Mouse (Mus musculus) liver, adult 2 months (tissue): ENCODE measurements around the gene Cemip2. TPM values are rescaled to one million over a fixed set of nuclear protein-coding genes. Genes with fewer than 3 reads are reported as not detected.

Experiments
- DNase-seq: peaks from one replicate; pipeline ENCODE4 v3.0.0-alpha.2; 2011; ENCODE audit warnings: low read depth, low spot score; ENCODE audit errors: extremely low read depth
- H3K27ac ChIP-seq: fragments of 200-500 bp; replicated peaks from 2 replicates; pipeline ENCODE4 v1.5.1; 2012; ENCODE audit warnings: low read depth, mild to moderate bottlenecking, control low read depth, inconsistent platforms, low read length; ENCODE audit not compliant: insufficient read depth
- H3K27me3 ChIP-seq: fragments of 200-500 bp; 2 replicates; pipeline ENCODE4 v1.6.1; 2012; ENCODE audit warnings: mild to moderate bottlenecking, moderate library complexity, low read length, inconsistent platforms; ENCODE audit not compliant: control insufficient read depth, insufficient read depth
- H3K36me3 ChIP-seq: fragments of 200-500 bp; 2 replicates; pipeline ENCODE4 v1.6.1; 2012; ENCODE audit warnings: low read length, inconsistent platforms; ENCODE audit not compliant: control insufficient read depth, insufficient read depth
- H3K4me1 ChIP-seq: fragments of 200-500 bp; 2 replicates; pipeline ENCODE4 v1.6.1; 2011; ENCODE audit warnings: low read length; ENCODE audit not compliant: control insufficient read depth, insufficient read depth
- H3K4me3 ChIP-seq: fragments of 200-500 bp; 2 replicates; pipeline ENCODE4 v1.5.1; 2011; ENCODE audit warnings: low read depth, mild to moderate bottlenecking, control low read depth, low read length, moderate library complexity; ENCODE audit not compliant: insufficient read depth
- H3K79me2 ChIP-seq: fragments of 200-500 bp; 2 replicates; pipeline ENCODE4 v1.6.1; 2012; ENCODE audit warnings: inconsistent platforms, mild to moderate bottlenecking, low read length, moderate library complexity; ENCODE audit not compliant: control insufficient read depth, insufficient read depth
- H3K9ac ChIP-seq: fragments of 200-500 bp; 2 replicates; pipeline ENCODE4 v1.6.1; 2012; ENCODE audit warnings: low read depth, mild to moderate bottlenecking, control low read depth, inconsistent platforms, low read length
- CTCF ChIP-seq: fragments of 200-500 bp; IDR thresholded peaks from 2 replicates; pipeline ENCODE4 v1.5.1; 2011; ENCODE audit warnings: low read depth, low read length, control low read depth
- POLR2A ChIP-seq: fragments of 200-500 bp; IDR thresholded peaks from 2 replicates; pipeline ENCODE4 v1.6.1; 2011; ENCODE audit warnings: low read length, control low read depth; ENCODE audit not compliant: insufficient read depth; ENCODE audit errors: extremely low read depth
- WGBS: fragments of 180-500 bp; shearing (Covaris S2); methylation state at CpG from one replicate; pipeline ENCODE4 v1.1.7; 2018; 5-methylcytosine and 5-hydroxymethylcytosine counted together
- polyA plus RNA-seq: library from polyadenylated mRNA; depleted of rRNA; stranded (reverse); fragments of >200 nt; gene quantifications from 2 replicates; pipeline ENCODE4 v1.2.3, GENCODE M21; 2012
- total RNA-seq: library from RNA; depleted of rRNA; stranded (reverse); fragments of >200 nt; gene quantifications from 2 replicates; pipeline ENCODE4 v1.2.3, GENCODE M21; 2014

Cemip2 gene
- total and polyA plus RNA-seq, 2 experiments, result 2.9 to 18.1 TPM

DNA sequence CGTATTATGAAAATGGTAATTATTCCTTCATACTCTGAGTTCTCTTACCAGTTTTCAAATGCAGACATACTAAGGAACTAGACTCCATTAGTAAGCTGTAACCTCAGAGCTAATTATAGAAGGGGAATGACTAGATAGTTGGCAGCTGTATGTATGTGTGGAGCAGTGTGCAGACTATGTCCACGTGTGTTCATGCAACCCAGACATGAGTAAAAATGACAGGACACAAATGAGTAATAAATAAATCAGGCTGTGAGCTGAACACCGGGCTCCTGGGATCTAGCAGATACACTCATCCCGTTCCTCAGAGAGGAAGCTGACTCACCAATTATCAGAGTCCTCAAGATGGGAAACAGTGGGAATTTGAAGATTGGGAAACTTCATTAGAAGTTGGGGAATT lies 42.0 kb downstream of the Cemip2 start:
- H3K4me3 ChIP-seq, result no peak overlapping the region
- peaks cover 15% of the 10 kb centered on the region for H3K4me1 ChIP-seq
- no peak for DNase-seq
- H3K9ac ChIP-seq, result no peak overlapping the region
- H3K27ac ChIP-seq, result no peak overlapping the region
- H3K36me3 ChIP-seq, result peaks cover 18% of the 10 kb centered on the region; the same call in 1 of the 2 replicates
- whole genome bisulfite sequencing, result 76% methylated on average over 4 of the region's 4 CpGs
- no peaks in the 10 kb centered on the region for H3K27me3 ChIP-seq
- no peaks in the 10 kb centered on the region; the same call in 1 of the 2 replicates for H3K79me2 ChIP-seq
- TF ChIP-seq POLR2A (no peak), CTCF (no peak)

DNA sequence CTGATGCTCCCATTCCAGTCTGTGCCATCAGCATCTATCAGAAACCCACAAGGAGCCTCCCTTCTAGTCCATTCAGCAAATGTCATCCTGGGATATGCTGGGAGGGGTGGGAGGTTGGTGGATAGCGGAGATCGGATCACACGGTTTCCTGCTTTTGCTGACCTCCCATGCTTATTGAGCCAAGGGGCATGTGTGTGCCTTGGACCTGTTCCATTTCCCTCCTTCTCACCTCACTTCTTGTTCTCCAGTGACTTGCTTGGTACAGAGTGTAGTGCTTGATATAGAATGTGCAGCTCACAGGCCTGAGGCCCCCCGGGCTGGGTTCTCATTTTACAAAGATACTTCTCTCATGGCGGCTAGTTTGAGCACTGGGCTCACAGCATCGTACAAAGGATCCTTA lies 43.7 kb downstream of the Cemip2 start:
- 75% methylated on average over 6 of the region's 6 CpGs for WGBS
- no peak for DNase-seq
- Histone ChIP-seq H3K27ac (no peak overlapping the region), H3K4me1 (peaks cover 15% of the 10 kb centered on the region), H3K9ac (no peak overlapping the region), H3K27me3 (no peaks in the 10 kb centered on the region), H3K79me2 (no peaks in the 10 kb centered on the region), H3K4me3 (no peak overlapping the region), H3K36me3 (peaks cover 15% of the 10 kb centered on the region; the same call in 1 of the 2 replicates)
- no peak for TF ChIP-seq POLR2A
- no peak for TF ChIP-seq CTCF

GRCm38 (mm10) chr19:21824146-21824545 lies 46.0 kb downstream of the Cemip2 start:
- no peak for TF ChIP-seq CTCF
- TF ChIP-seq POLR2A, result no peak
- Histone ChIP-seq H3K4me1 (peaks cover 2% of the 10 kb centered on the region; the same call in 1 of the 2 replicates), H3K27me3 (no peaks in the 10 kb centered on the region), H3K9ac (no peak overlapping the region), H3K79me2 (no peaks in the 10 kb centered on the region), H3K36me3 (peaks cover 20% of the 10 kb centered on the region; the same call in 1 of the 2 replicates), H3K27ac (no peak overlapping the region), H3K4me3 (no peak overlapping the region)
- WGBS, result 46% methylated on average over 5 of the region's 5 CpGs
- DNase-seq, result peak; percentile 57

DNA sequence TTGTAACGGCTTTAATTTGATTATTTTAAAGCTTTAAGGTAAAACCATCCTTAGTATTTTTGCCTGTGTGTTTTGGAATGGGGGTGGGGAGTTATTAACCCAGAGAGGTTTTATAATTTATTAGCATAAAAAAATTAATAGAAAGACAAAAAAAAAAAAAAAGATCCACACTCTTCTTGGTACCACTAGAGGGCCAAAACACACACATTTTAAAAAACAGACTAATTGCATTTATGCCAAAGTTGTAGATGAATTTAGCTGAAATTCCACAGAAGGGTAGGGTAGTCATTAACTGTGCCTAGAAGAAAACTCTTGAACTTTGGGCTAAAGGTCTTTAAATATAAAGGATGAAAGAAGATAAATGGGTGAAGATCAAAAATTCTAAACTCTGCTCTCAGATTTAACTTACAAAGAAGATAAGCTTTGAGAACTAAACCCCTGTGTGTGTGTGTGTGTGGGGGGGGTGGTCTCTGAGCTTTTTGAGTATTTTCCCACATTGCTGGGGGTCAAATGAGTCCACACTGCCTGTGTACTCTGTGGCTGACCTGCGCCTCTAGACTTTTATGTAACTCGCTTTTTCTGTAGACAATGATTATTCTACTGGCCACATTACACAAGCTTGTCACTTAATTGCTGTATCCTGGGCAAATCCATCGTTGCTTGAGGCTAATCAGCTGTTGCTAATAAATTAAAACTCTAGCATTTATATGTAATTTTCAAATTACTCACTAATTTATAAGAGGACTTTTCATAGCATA lies 47.2 kb downstream of the Cemip2 start:
- TF ChIP-seq POLR2A, result no peak
- TF ChIP-seq CTCF, result no peak
- no peak overlapping the region for H3K9ac ChIP-seq
- WGBS, result 59% methylated on average over 4 of the region's 4 CpGs
- peaks cover 29% of the 10 kb centered on the region for H3K36me3 ChIP-seq
- no peaks in the 10 kb centered on the region for H3K27me3 ChIP-seq
- no peak overlapping the region for H3K4me3 ChIP-seq
- DNase-seq, result no peak
- H3K79me2 ChIP-seq, result no peaks in the 10 kb centered on the region
- H3K4me1 ChIP-seq, result no peaks in the 10 kb centered on the region
- H3K27ac ChIP-seq, result 0 out of 2 replicates have a peak overlapping the region, but pooled peaks have one; percentile 21

DNA sequence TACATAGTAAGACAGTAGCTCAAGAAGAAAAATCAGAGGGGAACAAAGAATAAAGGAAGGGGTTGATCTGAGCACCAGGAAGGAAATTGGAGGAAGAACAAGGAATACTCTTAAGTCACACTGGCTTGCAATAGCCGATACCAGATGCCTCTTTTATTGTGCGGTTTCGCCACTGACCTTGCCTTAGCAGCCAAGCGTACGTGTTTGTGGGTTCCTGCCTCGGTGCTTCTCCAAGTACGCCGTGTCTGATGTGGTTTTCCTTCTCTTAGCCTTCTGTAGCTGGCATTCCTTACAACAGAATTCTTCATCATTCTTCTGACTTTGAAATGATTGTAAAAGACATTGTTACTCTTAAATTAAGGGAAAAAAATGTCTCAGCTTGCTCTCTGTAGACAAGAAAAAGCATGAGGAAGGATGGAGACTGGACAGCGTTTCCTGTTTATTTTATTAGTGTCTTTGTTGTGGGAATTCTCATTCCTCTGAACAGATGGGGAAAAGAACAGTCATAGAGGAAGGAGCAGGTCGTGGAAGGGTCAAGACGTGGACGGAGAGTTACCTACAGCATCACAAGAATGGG lies 55.4 kb downstream of the Cemip2 start:
- no peaks in the 10 kb centered on the region for H3K79me2 ChIP-seq
- H3K27ac ChIP-seq, result peak overlapping the region; percentile 69
- H3K36me3 ChIP-seq, result peaks cover 62% of the 10 kb centered on the region
- 0 out of 2 replicates have a peak overlapping the region, but pooled peaks have one; percentile 2 for H3K9ac ChIP-seq
- DNase-seq, result no peak
- TF ChIP-seq POLR2A (no peak), CTCF (no peak)
- 78% methylated on average over 12 of the region's 12 CpGs for WGBS
- no peaks in the 10 kb centered on the region for H3K27me3 ChIP-seq
- 0 out of 2 replicates have a peak, but pooled peaks cover 2% of the 10 kb centered on the region for H3K4me1 ChIP-seq
- no peak overlapping the region for H3K4me3 ChIP-seq
